Mouse (Mus musculus): ENCODE results near the gene Nfya. TPM values are rescaled to one million over a fixed set of nuclear protein-coding genes. Genes with fewer than 3 reads are reported as not detected.

Gene Nfya
- total and polyA plus RNA-seq, 3 experiments: 14.7 to 33.1 (median 21.2) TPM

DNA sequence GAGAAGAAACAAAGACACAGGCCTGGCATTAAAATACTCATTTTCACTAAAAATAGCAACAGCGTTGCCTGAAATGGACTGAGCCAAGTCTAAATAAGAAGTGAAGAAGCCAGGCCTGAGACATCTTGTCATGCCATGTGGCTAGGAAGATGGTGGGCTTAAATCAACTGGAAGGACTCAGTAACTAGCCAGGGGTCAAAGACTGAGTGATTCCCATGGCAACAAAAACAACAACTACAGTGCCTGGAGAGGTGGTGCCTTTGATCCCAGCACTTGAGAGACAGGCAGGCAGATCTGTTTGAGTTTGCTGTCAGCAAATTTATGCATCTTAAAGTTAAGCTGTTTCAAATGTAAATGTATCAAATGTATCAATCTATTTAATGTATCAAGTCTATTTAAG is 69.4 kb downstream of the Nfya start:
- no peaks in the 10 kb centered on the region for H3K36me3 ChIP-seq (ENCODE audit: control insufficient read depth, insufficient read depth, low read length)
- WGBS: 58% methylated on average over 1 of the region's 1 CpGs
- DNase-seq: no peak

More for the DNA sequence above, 69.4 kb downstream of the Nfya start:
- H3K79me2 ChIP-seq (replicated peaks; ENCODE audit: control insufficient read depth, insufficient read depth, low read length): no peaks in the 10 kb centered on the region
- no peak overlapping the region for H3K4me3 ChIP-seq
- peaks cover 1% of the 10 kb centered on the region for H3K4me1 ChIP-seq (ENCODE audit: control insufficient read depth, insufficient read depth, low read length)
- no peak overlapping the region for H3K9ac ChIP-seq (ENCODE audit: low read depth, low read length)
- no peak overlapping the region for H3K27ac ChIP-seq
- H3K27me3 ChIP-seq (ENCODE audit: control insufficient read depth, insufficient read depth, low read length): no peaks in the 10 kb centered on the region
- intact Hi-C loops (cut with DNase I): no loop called here
- TF ChIP-seq POLR2A (IDR thresholded peaks at IDR 0.05; ENCODE audit: insufficient read depth, low read depth, low read length) (no peak), CTCF (IDR thresholded peaks at IDR 0.05) (no peak), EP300 (IDR thresholded peaks at IDR 0.05; ENCODE audit: insufficient read depth, low read depth, low read length) (no peak)

Other genes with a start within 250 kb of the Nfya start
- not detected for gene A530064D06Rik, start 242.6 kb downstream of the Nfya start, total RNA-seq (2021)
- gene A530064D06Rik, start 242.6 kb downstream of the Nfya start, polyA plus RNA-seq (2012; rRNA removed): 0.18 and 0.20 TPM in 2 replicates
- gene Trem1, start 177.1 kb downstream of the Nfya start, total RNA-seq (2021): under 1 TPM in 1 of 2 experiments, not detected in 1; 0.10 TPM
- gene Trem1, start 177.1 kb downstream of the Nfya start, polyA plus RNA-seq (2012; rRNA removed): 0.09 and 0.10 TPM in 2 replicates
- under 1 TPM in 1 of 2 experiments, not detected in 1; 0.26 TPM for gene Trem3, start 162.1 kb downstream of the Nfya start, total RNA-seq (2021)
- gene Trem3, start 162.1 kb downstream of the Nfya start, polyA plus RNA-seq (2012; rRNA removed): 0.23 TPM in 1 of 2 replicates, not detected in the other
- under 1 TPM in 1 of 2 experiments, not detected in 1; 0.31 TPM for gene Treml4, start 145.6 kb downstream of the Nfya start, total RNA-seq (2021)
- gene Treml4, start 145.6 kb downstream of the Nfya start, polyA plus RNA-seq (2012; rRNA removed): 0.76 and 1.9 TPM in 2 replicates
- 1 to 10 TPM in 1 of 2 experiments, under 1 TPM in 1; 0.91 to 3.1 TPM for gene Treml2, start 110.4 kb downstream of the Nfya start, total RNA-seq (2021)
- gene Treml2, start 110.4 kb downstream of the Nfya start, polyA plus RNA-seq (2012; rRNA removed): 1.5 and 2.4 TPM in 2 replicates
- under 1 TPM; 0.14 to 0.57 TPM for gene B430306N03Rik, start 93.8 kb downstream of the Nfya start, total RNA-seq (2021)
- gene B430306N03Rik, start 93.8 kb downstream of the Nfya start, polyA plus RNA-seq (2012; rRNA removed): 0.35 and 0.55 TPM in 2 replicates
- gene Trem2, start 63.5 kb downstream of the Nfya start, total RNA-seq (2021): 1 to 10 TPM; 1.4 to 1.5 TPM
- gene Trem2, start 63.5 kb downstream of the Nfya start, polyA plus RNA-seq (2012; rRNA removed): 3.3 and 3.5 TPM in 2 replicates
- 1 to 10 TPM in 1 of 2 experiments, not detected in 1; 2.4 TPM for gene Treml1, start 50.0 kb downstream of the Nfya start, total RNA-seq (2021)
- gene Treml1, start 50.0 kb downstream of the Nfya start, polyA plus RNA-seq (2012; rRNA removed): 1.3 and 3.5 TPM in 2 replicates
- gene Oard1, start 108 bp upstream of the Nfya start, total RNA-seq (2021): 10 to 100 TPM; 15.5 to 21.6 TPM
- 8.6 and 20.5 TPM in 2 replicates for gene Oard1, start 108 bp upstream of the Nfya start, polyA plus RNA-seq (2012; rRNA removed)
- gene Apobec2, start 23.0 kb upstream of the Nfya start, total RNA-seq (2021): 100 to 1,000 TPM; 222 to 256 TPM
- 150 and 194 TPM in 2 replicates for gene Apobec2, start 23.0 kb upstream of the Nfya start, polyA plus RNA-seq (2012; rRNA removed)
- 1 to 10 TPM in 1 of 2 experiments, not detected in 1; 1.9 TPM for gene Tspo2, start 41.6 kb upstream of the Nfya start, total RNA-seq (2021)
- gene Tspo2, start 41.6 kb upstream of the Nfya start, polyA plus RNA-seq (2012; rRNA removed): 0.82 and 5.4 TPM in 2 replicates
- under 1 TPM; 0.23 to 0.27 TPM for gene Unc5cl, start 45.0 kb upstream of the Nfya start, total RNA-seq (2021)
- 0.21 TPM in 1 of 2 replicates, not detected in the other for gene Unc5cl, start 45.0 kb upstream of the Nfya start, polyA plus RNA-seq (2012; rRNA removed)